Mouse (Mus musculus): ENCODE measurements at regions not wholly inside any gene's neighbourhood (a gene's known extent, or its start where the extent isn't known, plus 50 kb on each side); places are given as distances from the start of the nearest gene placed in this dataset.

DNA sequence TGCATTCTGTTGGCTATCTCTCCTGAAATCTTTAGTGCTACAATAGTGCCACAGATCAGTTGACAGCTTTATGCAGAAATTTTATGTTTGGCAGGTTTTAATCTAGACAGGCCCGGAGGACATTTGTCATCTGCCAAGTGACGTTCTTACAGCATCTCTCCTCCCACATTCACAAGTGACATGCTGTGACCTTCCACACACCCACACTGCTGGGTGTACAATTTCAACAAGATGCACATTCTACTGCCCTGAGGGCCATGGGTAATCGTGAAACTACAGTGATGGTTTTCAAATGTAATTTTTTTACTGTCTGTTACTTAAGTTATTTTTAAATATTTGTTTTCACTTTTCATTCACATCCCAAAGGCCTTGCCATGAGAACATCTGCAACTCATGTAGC lies 639.2 kb upstream of the Gm11114 start:
- no peak for ATAC-seq (replicated peaks)
- Histone ChIP-seq H3K27me3 (replicated peaks) (no peaks in the 10 kb centered on the region), H3K36me3 (replicated peaks) (no peaks in the 10 kb centered on the region), H3K9me3 (no peaks in the 10 kb centered on the region), H3K4me2 (no peak overlapping the region), H3K4me1 (no peaks in the 10 kb centered on the region), H3K4me3 (no peak overlapping the region), H3K27ac (no peak overlapping the region), H3K9ac (no peak overlapping the region)
- 72% methylated on average over 3 of the region's 3 CpGs for WGBS

DNA sequence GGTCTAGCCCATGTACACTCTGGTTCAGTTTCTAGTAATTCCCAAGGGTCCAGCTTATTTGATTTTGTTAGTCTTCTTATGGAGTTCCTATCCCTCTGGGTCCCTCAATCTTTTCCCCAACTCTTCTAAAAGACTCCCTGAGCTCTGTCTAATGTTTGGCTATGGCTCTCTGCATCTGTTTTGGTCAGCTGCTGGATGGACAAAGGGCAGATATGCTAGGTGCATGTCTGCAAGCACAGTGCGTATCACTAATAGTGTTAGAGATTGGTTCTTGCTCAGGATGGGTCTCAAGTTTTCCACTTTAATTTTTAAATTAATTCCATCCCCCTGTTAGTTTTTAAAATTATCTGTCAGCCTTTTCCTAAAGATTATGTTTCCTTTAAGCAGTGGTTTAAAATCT lies 634.2 kb upstream of the Gm11114 start:
- 93% methylated on average over 1 of the region's 1 CpGs for WGBS
- Histone ChIP-seq H3K27me3 (replicated peaks) (no peaks in the 10 kb centered on the region), H3K4me1 (no peaks in the 10 kb centered on the region), H3K27ac (no peak overlapping the region), H3K4me3 (no peak overlapping the region), H3K36me3 (replicated peaks) (no peaks in the 10 kb centered on the region), H3K4me2 (no peak overlapping the region), H3K9ac (no peak overlapping the region), H3K9me3 (no peaks in the 10 kb centered on the region)
- no peak for ATAC-seq (replicated peaks)

DNA sequence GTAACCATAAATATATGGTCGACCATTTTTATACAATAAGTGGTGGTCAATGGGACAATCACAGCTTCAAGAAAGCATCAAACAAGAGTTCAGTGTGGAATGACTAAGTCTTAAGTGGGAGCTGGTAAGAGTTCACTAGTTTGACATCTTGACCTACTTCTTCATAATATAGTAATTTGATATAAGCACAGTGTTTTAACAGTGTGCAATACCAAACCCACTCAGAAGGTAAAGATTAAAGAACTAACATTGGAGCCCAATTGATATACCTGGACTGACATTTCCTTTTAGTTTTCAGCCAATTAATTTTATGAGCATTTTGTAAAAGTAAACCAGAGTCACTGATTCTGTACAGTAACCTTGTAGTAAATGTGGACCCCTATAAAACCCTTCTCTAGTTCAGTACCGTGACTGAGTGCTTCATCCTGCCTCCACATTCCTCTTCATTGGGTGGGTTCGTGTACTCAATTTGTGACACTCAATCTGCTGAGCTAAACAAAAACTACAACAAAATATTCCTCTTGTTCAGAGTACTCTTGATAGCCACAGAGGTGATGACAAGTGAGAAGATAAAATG lies 593.9 kb upstream of the Gm11114 start:
- no peak overlapping the region for H3K9ac ChIP-seq
- no peak overlapping the region for H3K4me2 ChIP-seq
- no peak overlapping the region for H3K27ac ChIP-seq
- H3K9me3 ChIP-seq = no peaks in the 10 kb centered on the region
- whole genome bisulfite sequencing = 86% methylated on average over 3 of the region's 3 CpGs
- H3K4me3 ChIP-seq = no peak overlapping the region
- H3K4me1 ChIP-seq = no peaks in the 10 kb centered on the region
- no peaks in the 10 kb centered on the region for H3K36me3 ChIP-seq (replicated peaks)
- no peaks in the 10 kb centered on the region for H3K27me3 ChIP-seq (replicated peaks)
- ATAC-seq (replicated peaks) = no peak

DNA sequence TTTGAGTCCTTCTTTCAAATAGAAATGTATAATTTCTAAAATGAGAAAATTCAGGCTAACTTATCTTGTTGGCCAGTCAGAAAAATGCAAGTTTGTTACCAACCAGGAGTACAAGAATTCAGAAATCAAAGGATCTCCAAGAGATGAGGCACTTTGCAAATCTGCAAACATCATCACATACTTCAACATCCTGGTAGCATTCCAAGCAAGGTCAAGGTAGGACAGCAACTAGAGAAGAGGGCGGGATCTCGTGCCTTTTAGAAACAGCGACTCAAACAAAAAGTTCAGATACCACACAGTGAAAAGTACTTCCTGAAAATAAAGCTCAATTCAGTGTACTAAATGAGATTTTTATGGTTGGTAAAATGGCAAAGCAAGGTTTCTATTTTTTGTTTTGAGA lies 593.2 kb upstream of the Gm11114 start:
- Histone ChIP-seq H3K9me3 (no peaks in the 10 kb centered on the region), H3K9ac (no peak overlapping the region), H3K4me3 (no peak overlapping the region), H3K27me3 (replicated peaks) (no peaks in the 10 kb centered on the region), H3K36me3 (replicated peaks) (no peaks in the 10 kb centered on the region), H3K4me2 (no peak overlapping the region), H3K4me1 (no peaks in the 10 kb centered on the region), H3K27ac (no peak overlapping the region)
- WGBS = 88% methylated on average over 3 of the region's 3 CpGs
- no peak for ATAC-seq (replicated peaks)

DNA sequence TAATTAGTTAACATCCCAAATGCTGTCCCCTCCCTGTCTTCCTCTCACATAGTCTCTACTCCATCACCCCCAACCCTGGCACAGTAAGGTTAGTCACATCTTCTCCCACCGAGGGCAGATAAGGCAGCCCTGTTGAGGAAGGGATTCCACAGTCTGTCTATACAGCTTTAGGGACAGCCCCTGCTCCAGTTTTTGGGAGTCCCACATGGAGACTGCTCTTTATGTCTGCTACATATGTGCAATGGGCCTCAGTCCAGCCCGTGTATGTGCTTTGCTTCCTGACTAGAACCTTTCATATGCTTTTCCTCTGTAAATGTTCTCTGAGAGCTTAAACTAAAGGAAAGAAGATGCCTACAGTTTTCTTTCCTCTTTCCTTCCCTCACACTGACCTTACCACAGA lies 592.1 kb upstream of the Gm11114 start:
- H3K4me2 ChIP-seq = no peak overlapping the region
- 92% methylated on average over 2 of the region's 2 CpGs for WGBS
- no peaks in the 10 kb centered on the region for H3K36me3 ChIP-seq (replicated peaks)
- no peak overlapping the region for H3K27ac ChIP-seq
- no peaks in the 10 kb centered on the region for H3K4me1 ChIP-seq
- H3K27me3 ChIP-seq (replicated peaks) = no peaks in the 10 kb centered on the region
- H3K9me3 ChIP-seq = no peaks in the 10 kb centered on the region
- H3K4me3 ChIP-seq = no peak overlapping the region
- H3K9ac ChIP-seq = no peak overlapping the region
- no peak for ATAC-seq (replicated peaks)

DNA sequence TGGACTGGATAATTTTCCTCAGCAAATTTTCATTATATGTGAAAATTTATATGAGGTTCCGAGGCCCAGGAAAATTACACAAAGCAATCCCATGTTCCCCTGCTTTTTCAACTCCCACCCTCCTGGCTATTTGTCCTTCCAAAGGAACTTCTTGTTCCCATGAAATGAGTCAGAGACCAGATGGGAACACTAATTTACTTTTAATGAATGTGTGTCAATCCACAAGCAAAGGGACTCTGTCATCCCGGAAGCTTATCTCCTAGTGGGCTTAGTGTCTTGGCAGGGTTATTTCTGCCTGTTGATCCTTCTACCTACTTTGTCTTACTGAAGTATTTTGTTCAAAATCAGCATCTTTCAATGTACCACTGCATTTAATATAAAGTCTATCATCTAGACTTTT lies 573.3 kb upstream of the Gm11114 start:
- Histone ChIP-seq H3K27me3 (replicated peaks) (no peaks in the 10 kb centered on the region), H3K36me3 (replicated peaks) (no peaks in the 10 kb centered on the region), H3K4me2 (no peak overlapping the region), H3K4me1 (no peaks in the 10 kb centered on the region), H3K9ac (no peak overlapping the region), H3K27ac (no peak overlapping the region), H3K4me3 (no peak overlapping the region), H3K9me3 (no peaks in the 10 kb centered on the region)
- ATAC-seq (replicated peaks) = no peak
- WGBS = 76% methylated on average over 2 of the region's 2 CpGs

DNA sequence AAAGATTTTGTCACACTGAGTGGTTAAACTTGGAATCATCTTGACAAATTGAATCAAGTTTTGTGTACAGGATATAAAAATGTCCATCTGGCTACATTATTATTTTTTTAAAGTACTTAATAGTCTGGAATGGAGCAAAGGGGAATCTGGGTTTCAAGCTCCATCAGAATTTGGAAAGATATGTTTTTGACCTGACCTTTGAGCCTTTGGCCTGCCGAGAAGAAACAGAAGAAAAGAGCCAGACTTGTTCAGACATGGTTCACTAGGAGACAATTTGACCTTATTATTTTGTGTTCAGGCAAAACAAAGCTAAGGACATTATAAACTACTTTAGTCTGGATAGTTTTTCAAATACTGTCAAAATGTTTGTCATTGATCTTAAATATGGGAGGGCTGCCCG lies 572.2 kb upstream of the Gm11114 start:
- H3K4me1 ChIP-seq = no peaks in the 10 kb centered on the region
- no peak overlapping the region for H3K4me3 ChIP-seq
- no peak overlapping the region for H3K27ac ChIP-seq
- no peaks in the 10 kb centered on the region for H3K36me3 ChIP-seq (replicated peaks)
- H3K9ac ChIP-seq = no peak overlapping the region
- no peak overlapping the region for H3K4me2 ChIP-seq
- 77% methylated on average over 2 of the region's 2 CpGs for WGBS
- no peak for ATAC-seq (replicated peaks)
- H3K27me3 ChIP-seq (replicated peaks) = no peaks in the 10 kb centered on the region
- H3K9me3 ChIP-seq = no peaks in the 10 kb centered on the region

DNA sequence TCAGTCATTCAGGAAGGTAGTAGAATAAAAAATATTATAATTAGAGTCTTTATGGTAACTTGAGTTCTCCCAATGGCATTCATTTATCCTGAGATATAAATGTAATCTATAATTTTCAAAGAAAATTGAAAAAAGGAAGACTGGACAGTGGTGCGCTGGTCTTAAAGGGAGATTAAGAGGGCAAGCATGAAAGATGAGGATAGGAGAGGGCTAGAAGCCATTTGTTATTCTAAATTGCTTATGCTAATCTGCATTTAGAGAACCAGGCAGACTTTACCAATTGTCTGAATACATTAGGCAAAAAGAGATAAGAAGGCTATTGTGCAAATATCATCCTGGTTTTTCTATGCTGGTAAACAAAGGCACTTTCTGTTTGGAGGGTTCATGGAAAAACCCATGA lies 558.2 kb upstream of the Gm11114 start:
- Histone ChIP-seq H3K36me3 (replicated peaks) (no peaks in the 10 kb centered on the region), H3K27ac (no peak overlapping the region), H3K9me3 (no peaks in the 10 kb centered on the region), H3K27me3 (replicated peaks) (no peaks in the 10 kb centered on the region), H3K4me1 (no peaks in the 10 kb centered on the region), H3K4me2 (no peak overlapping the region), H3K9ac (no peak overlapping the region), H3K4me3 (no peak overlapping the region)
- WGBS = 28% methylated on average over 1 of the region's 1 CpGs
- no peak for ATAC-seq (replicated peaks)

DNA sequence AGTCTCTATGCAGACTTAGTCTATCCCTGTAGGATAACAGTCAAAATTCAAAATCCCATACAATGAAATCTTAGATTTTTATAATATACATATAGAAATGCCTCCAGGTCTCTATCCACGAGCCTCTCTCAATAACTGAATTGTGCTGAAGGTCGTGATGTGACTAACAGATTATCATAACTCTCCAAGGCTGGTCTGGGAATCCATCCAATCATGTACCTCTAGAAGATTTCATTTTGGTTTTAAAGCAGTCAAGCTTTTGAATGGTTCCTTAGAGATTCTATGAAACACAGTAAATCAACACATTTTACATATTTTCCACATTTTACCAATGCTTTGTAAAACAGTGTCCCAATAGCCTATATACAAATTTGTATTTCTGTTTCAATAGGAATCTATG lies 557.7 kb upstream of the Gm11114 start:
- no peaks in the 10 kb centered on the region for H3K9me3 ChIP-seq
- H3K4me1 ChIP-seq = no peaks in the 10 kb centered on the region
- H3K4me2 ChIP-seq = no peak overlapping the region
- ATAC-seq (replicated peaks) = no peak
- H3K4me3 ChIP-seq = no peak overlapping the region
- WGBS = 61% methylated on average over 2 of the region's 2 CpGs
- no peaks in the 10 kb centered on the region for H3K36me3 ChIP-seq (replicated peaks)
- H3K27me3 ChIP-seq (replicated peaks) = no peaks in the 10 kb centered on the region
- no peak overlapping the region for H3K27ac ChIP-seq
- no peak overlapping the region for H3K9ac ChIP-seq

DNA sequence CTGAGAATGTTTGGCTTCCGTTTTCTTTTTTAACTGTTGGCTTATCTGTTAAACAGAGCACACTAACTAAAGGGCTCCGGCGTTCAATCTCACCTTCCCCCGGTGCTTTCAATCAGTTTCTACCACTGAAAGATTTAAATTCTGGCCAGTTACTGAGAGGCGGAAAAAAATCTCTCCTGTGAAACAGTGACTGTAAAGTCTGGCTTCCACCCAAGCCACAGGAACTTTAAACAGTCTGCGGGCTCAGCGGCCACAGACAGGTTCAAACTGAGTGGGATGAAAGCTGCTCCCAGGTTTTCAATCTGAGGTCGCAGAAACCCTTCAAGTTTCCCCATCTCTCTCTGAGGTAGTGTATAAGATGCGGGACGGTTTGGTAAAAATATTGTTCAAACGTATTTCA lies 538.2 kb upstream of the Gm11114 start:
- H3K4me2 ChIP-seq = no peak overlapping the region
- ATAC-seq (replicated peaks) = no peak

DNA sequence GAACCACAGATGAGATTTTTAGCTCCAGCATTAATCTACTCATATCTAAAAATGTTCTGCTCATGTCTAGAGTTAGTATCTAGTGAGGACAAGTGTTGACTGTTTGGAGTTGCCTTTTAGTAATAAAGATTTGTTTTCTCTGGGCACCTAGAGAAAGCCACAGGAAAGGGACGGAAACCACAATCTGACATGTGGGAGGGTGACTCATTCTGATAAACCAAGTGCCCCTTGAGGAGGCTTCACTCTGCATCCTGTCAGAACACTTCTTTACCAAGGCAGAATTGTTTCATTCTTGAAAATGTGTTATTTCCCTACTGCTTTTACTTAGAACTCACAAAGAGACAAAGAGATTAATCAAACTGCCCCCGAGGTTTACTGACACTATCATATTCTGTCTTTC lies 537.4 kb upstream of the Gm11114 start:
- Histone ChIP-seq H3K4me2 (no peak overlapping the region), H3K27ac (no peak overlapping the region), H3K4me1 (no peaks in the 10 kb centered on the region), H3K9me3 (no peaks in the 10 kb centered on the region), H3K4me3 (no peak overlapping the region), H3K36me3 (replicated peaks) (no peaks in the 10 kb centered on the region), H3K9ac (no peak overlapping the region), H3K27me3 (replicated peaks) (no peaks in the 10 kb centered on the region)
- 83% methylated on average over 2 of the region's 2 CpGs for WGBS
- ATAC-seq (replicated peaks) = no peak

More for the DNA sequence above, 538.2 kb upstream of the Gm11114 start:
- no peak overlapping the region for H3K27ac ChIP-seq
- no peaks in the 10 kb centered on the region for H3K27me3 ChIP-seq (replicated peaks)
- H3K4me1 ChIP-seq = no peaks in the 10 kb centered on the region
- 85% methylated on average over 11 of the region's 11 CpGs for WGBS
- no peak overlapping the region for H3K4me3 ChIP-seq
- H3K9me3 ChIP-seq = no peaks in the 10 kb centered on the region
- H3K9ac ChIP-seq = no peak overlapping the region
- H3K36me3 ChIP-seq (replicated peaks) = no peaks in the 10 kb centered on the region

DNA sequence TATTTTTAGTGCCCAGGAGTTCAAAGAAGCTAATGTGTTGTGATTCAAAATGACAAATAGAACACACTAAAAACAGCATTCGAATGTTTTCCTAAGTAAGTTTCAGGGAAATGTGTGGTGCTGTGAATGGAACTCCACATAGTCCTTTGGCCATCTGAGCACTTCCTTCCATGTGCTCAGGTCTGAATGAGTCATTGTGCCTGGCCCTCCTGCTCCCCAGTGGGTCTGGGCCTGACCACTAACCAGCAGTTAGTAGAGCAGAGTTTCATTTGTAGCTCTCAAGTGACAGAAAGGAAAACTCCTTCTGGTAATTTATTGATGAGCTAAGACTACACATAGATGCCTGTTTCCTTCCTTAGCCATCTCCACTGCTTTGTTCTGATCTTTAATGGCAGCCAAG lies 533.4 kb upstream of the Gm11114 start:
- ATAC-seq (replicated peaks) = no peak
- H3K4me1 ChIP-seq = no peaks in the 10 kb centered on the region
- no peaks in the 10 kb centered on the region for H3K27me3 ChIP-seq (replicated peaks)
- H3K9me3 ChIP-seq = no peaks in the 10 kb centered on the region
- no peaks in the 10 kb centered on the region for H3K36me3 ChIP-seq (replicated peaks)
- 96% methylated on average over 1 of the region's 1 CpGs for WGBS
- no peak overlapping the region for H3K27ac ChIP-seq
- no peak overlapping the region for H3K4me2 ChIP-seq
- no peak overlapping the region for H3K9ac ChIP-seq
- no peak overlapping the region for H3K4me3 ChIP-seq

DNA sequence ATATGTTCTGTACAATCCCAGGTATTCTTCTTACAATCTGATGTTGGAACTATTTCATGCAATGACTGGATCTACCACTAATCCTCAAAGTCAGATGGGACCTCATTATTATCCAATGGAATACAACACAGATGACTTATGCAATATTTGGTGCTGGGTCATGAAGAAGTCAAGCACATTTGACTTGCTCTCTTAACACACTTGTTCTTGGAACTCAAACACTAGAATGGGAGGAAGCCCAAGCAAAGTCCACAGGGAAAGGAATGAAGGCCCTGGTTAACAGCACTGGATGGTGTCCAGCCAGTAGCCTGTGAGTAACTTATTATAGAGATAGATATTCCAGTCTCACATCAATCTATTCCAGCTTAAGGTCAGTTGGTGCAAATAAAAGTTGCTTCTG lies 486.8 kb upstream of the Gm11114 start:
- H3K27me3 ChIP-seq (replicated peaks) = no peaks in the 10 kb centered on the region
- no peak overlapping the region for H3K27ac ChIP-seq
- no peak overlapping the region for H3K9ac ChIP-seq
- no peak for ATAC-seq (replicated peaks)
- no peak overlapping the region for H3K4me2 ChIP-seq
- no peak overlapping the region for H3K4me3 ChIP-seq
- H3K9me3 ChIP-seq = no peaks in the 10 kb centered on the region
- no peaks in the 10 kb centered on the region for H3K4me1 ChIP-seq
- H3K36me3 ChIP-seq (replicated peaks) = no peaks in the 10 kb centered on the region

DNA sequence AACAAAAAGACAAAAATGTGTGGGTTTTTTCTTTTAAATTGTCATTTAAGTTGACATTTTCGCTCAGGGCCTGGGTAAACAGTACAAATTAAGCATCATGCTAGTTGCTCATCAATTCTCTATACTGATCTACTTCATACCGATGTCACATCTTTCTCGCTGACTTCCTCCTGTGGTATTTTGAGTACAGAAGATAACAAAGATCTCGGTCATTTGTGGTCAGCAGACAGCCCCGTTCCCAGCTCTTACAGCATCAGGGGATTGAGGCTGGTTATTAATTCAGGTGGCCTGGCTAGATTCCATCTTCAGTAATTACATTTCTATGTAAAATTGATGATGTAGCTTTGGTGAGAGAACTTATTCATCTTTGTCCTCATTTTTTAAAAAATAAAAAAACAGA lies 483.6 kb upstream of the Gm11114 start:
- H3K4me3 ChIP-seq = no peak overlapping the region
- H3K27me3 ChIP-seq (replicated peaks) = no peaks in the 10 kb centered on the region
- H3K4me2 ChIP-seq = no peak overlapping the region
- WGBS = 77% methylated on average over 5 of the region's 5 CpGs
- no peaks in the 10 kb centered on the region for H3K4me1 ChIP-seq
- ATAC-seq (replicated peaks) = no peak
- no peaks in the 10 kb centered on the region for H3K9me3 ChIP-seq
- H3K36me3 ChIP-seq (replicated peaks) = no peaks in the 10 kb centered on the region
- H3K9ac ChIP-seq = no peak overlapping the region
- no peak overlapping the region for H3K27ac ChIP-seq
